Mouse (Mus musculus) gastrocnemius, postnatal 10 days (tissue): ENCODE measurements at regions not wholly inside any gene's neighbourhood (a gene's known extent, or its start where the extent isn't known, plus 50 kb on each side); places are given as distances from the start of the nearest gene placed in this dataset.
"Not testable (repeated sequence)": the region's sequence is repeated elsewhere in the genome, so short reads cannot be mapped to it uniquely, and the experiment has no call there.

Experiments
- DNase-seq: peaks from one replicate; pipeline ENCODE4 v3.0.0; 2021; ENCODE audit warnings: mixed read lengths

- no peak for DNase-seq
These were observed 56.5 kb upstream of the Pdk3 start for GRCm38 (mm10) chrX:93888480-93888879.

- no peak for DNase-seq
These were observed 57.0 kb upstream of the Pdk3 start for GRCm38 (mm10) chrX:93888966-93889365.

- DNase-seq, result peak; percentile 73
These were observed 57.5 kb upstream of the Pdk3 start for GRCm38 (mm10) chrX:93889394-93890042.

- DNase-seq, result no peak
These were observed 65.1 kb upstream of the Pdk3 start for GRCm38 (mm10) chrX:93896838-93897820.

GRCm38 (mm10) chrX:93903209-93903608 lies 65.2 kb upstream of the AU015836 start:
- DNase-seq, result no peak

- DNase-seq, result no peak
These were observed 62.9 kb upstream of the AU015836 start for GRCm38 (mm10) chrX:93905531-93905930.

GRCm38 (mm10) chrX:93911087-93911840 lies 57.2 kb upstream of the AU015836 start:
- peak; percentile 28 for DNase-seq

- DNase-seq, result no peak
These were observed 52.9 kb upstream of the AU015836 start for GRCm38 (mm10) chrX:93915548-93915947.

- DNase-seq, result not testable (repeated sequence)
These were observed 51.1 kb upstream of the AU015836 start for GRCm38 (mm10) chrX:93917367-93917766.
